Mouse (Mus musculus) 3134 (cell line): ENCODE measurements at regions not wholly inside any gene's neighbourhood (a gene's known extent, or its start where the extent isn't known, plus 50 kb on each side); places are given as distances from the start of the nearest gene placed in this dataset.

Source experiments
- DNase-seq: peaks from one replicate; pipeline ENCODE4 v3.0.0-alpha.2; 2011; ENCODE audit warnings: low spot score; ENCODE audit not compliant: insufficient read length; ENCODE audit errors: extremely low read depth

- DNase-seq: no peak
Observed at GRCm38 (mm10) chr14:36624134-36624533, 344.4 kb downstream of the Ccser2 start.

GRCm38 (mm10) chr14:36623036-36623435 lies 345.5 kb downstream of the Ccser2 start:
- no peak for DNase-seq

- DNase-seq: no peak
Observed at GRCm38 (mm10) chr14:36618459-36619085, 350.0 kb downstream of the Ccser2 start.

GRCm38 (mm10) chr14:36617987-36618386 lies 350.6 kb downstream of the Ccser2 start:
- no peak for DNase-seq

- no peak for DNase-seq
Observed at GRCm38 (mm10) chr14:36614926-36615325, 353.7 kb downstream of the Ccser2 start.

GRCm38 (mm10) chr14:36612860-36613259 lies 355.7 kb downstream of the Ccser2 start:
- DNase-seq: no peak

GRCm38 (mm10) chr14:36584065-36584635 lies 384.4 kb downstream of the Ccser2 start:
- no peak for DNase-seq

GRCm38 (mm10) chr14:36583338-36584064 lies 385.1 kb downstream of the Ccser2 start:
- no peak for DNase-seq

GRCm38 (mm10) chr14:36563229-36563865 lies 405.2 kb downstream of the Ccser2 start:
- no peak for DNase-seq

GRCm38 (mm10) chr14:36537402-36537801 lies 431.2 kb downstream of the Ccser2 start:
- no peak for DNase-seq

- peak; percentile 35 for DNase-seq
Observed at GRCm38 (mm10) chr14:36527310-36527709, 432.6 kb downstream of the 4930474N05Rik start.

- no peak for DNase-seq
Observed at GRCm38 (mm10) chr14:36525591-36526037, 430.9 kb downstream of the 4930474N05Rik start.

- DNase-seq: no peak
Observed at GRCm38 (mm10) chr14:36502076-36502994, 407.6 kb downstream of the 4930474N05Rik start.

- DNase-seq: no peak
Observed at GRCm38 (mm10) chr14:36499323-36499722, 404.6 kb downstream of the 4930474N05Rik start.

- no peak for DNase-seq
Observed at GRCm38 (mm10) chr14:36485499-36485898, 390.8 kb downstream of the 4930474N05Rik start.

GRCm38 (mm10) chr14:36471617-36472016 lies 376.9 kb downstream of the 4930474N05Rik start:
- DNase-seq: no peak

GRCm38 (mm10) chr14:36470362-36470761 lies 375.6 kb downstream of the 4930474N05Rik start:
- no peak for DNase-seq

GRCm38 (mm10) chr14:36453049-36453448 lies 358.3 kb downstream of the 4930474N05Rik start:
- no peak for DNase-seq

GRCm38 (mm10) chr14:36450126-36450525 lies 355.4 kb downstream of the 4930474N05Rik start:
- DNase-seq: no peak

- DNase-seq: no peak
Observed at GRCm38 (mm10) chr14:36414656-36415273, 320.0 kb downstream of the 4930474N05Rik start.
